Mouse (Mus musculus): ENCODE measurements around the gene Zbtb24. TPM values are rescaled to one million over a fixed set of nuclear protein-coding genes. Genes with fewer than 3 reads are reported as not detected.
"Not testable (repeated sequence)": the region's sequence is repeated elsewhere in the genome, so short reads cannot be mapped to it uniquely, and the experiment has no call there.

Zbtb24 gene
- polyA plus RNA-seq, 1 experiment from 2014 or later: 18.6 TPM

- 35% methylated on average over 8 of the region's 8 CpGs for WGBS
- H3K36me3 ChIP-seq: peaks cover 45% of the 10 kb centered on the region
- DNase-seq (ENCODE audit: low spot score): no peak
Measured at GRCm38 (mm10) chr10:41489294-41489693, 39.1 kb downstream of the Zbtb24 start.

GRCm38 (mm10) chr10:41489708-41490517 lies 39.7 kb downstream of the Zbtb24 start, which contains the start of the genes Smpd2 and Ppil6:
Gene Smpd2 (minus strand): TSS chr10:41490369.
Gene Ppil6 (plus strand): TSS chr10:41490439.
- Histone ChIP-seq H3K9me3 (no peaks in the 10 kb centered on the region), H3K4me1 (replicated peaks) (peaks cover 36% of the 10 kb centered on the region), H3K36me3 (peaks cover 39% of the 10 kb centered on the region), H3K27ac (peak within 1 kb of the TSS; percentile 93), H3K27me3 (ENCODE audit: insufficient read depth, poor library complexity, severe bottlenecking) (no peaks in the 10 kb centered on the region), H3K4me3 (peak within 1 kb of the TSS; percentile 62)
- WGBS: 1% methylated on average over 50 of the region's 50 CpGs
- peak; percentile 98 for DNase-seq (ENCODE audit: low spot score)

More at GRCm38 (mm10) chr10:41489294-41489693, 39.1 kb downstream of the Zbtb24 start:
- H3K27ac ChIP-seq: peak overlapping the region; percentile 93
- H3K9me3 ChIP-seq: no peaks in the 10 kb centered on the region
- peaks cover 36% of the 10 kb centered on the region for H3K4me1 ChIP-seq (replicated peaks)
- peak overlapping the region; percentile 62 for H3K4me3 ChIP-seq
- H3K27me3 ChIP-seq (ENCODE audit: insufficient read depth, poor library complexity, severe bottlenecking): no peaks in the 10 kb centered on the region

GRCm38 (mm10) chr10:41490518-41490873 lies 40.3 kb downstream of the Zbtb24 start:
- H3K9me3 ChIP-seq: no peaks in the 10 kb centered on the region
- peak overlapping the region; percentile 62 for H3K4me3 ChIP-seq
- 1% methylated on average over 29 of the region's 29 CpGs for WGBS
- peaks cover 33% of the 10 kb centered on the region for H3K36me3 ChIP-seq
- DNase-seq (ENCODE audit: low spot score): no peak
- peaks cover 36% of the 10 kb centered on the region for H3K4me1 ChIP-seq (replicated peaks)
- peak overlapping the region; percentile 93 for H3K27ac ChIP-seq
- H3K27me3 ChIP-seq (ENCODE audit: insufficient read depth, poor library complexity, severe bottlenecking): no peaks in the 10 kb centered on the region

GRCm38 (mm10) chr10:41491111-41491510 lies 40.9 kb downstream of the Zbtb24 start:
- Histone ChIP-seq H3K4me1 (replicated peaks) (peaks cover 36% of the 10 kb centered on the region), H3K9me3 (no peaks in the 10 kb centered on the region), H3K36me3 (peaks cover 27% of the 10 kb centered on the region), H3K27ac (no peak overlapping the region), H3K27me3 (ENCODE audit: insufficient read depth, poor library complexity, severe bottlenecking) (no peaks in the 10 kb centered on the region), H3K4me3 (no peak overlapping the region; the same call in 1 of the 2 replicates)
- 50% methylated on average over 4 of the region's 4 CpGs for WGBS
- no peak for DNase-seq (ENCODE audit: low spot score)

- DNase-seq (ENCODE audit: low spot score): no peak
- no peaks in the 10 kb centered on the region for H3K36me3 ChIP-seq
- H3K4me3 ChIP-seq: no peak overlapping the region
- no peak overlapping the region for H3K27ac ChIP-seq
- H3K4me1 ChIP-seq (replicated peaks): no peaks in the 10 kb centered on the region
- no peaks in the 10 kb centered on the region for H3K9me3 ChIP-seq
- WGBS: 72% methylated on average over 4 of the region's 4 CpGs
- H3K27me3 ChIP-seq (ENCODE audit: insufficient read depth, poor library complexity, severe bottlenecking): no peaks in the 10 kb centered on the region
Measured at GRCm38 (mm10) chr10:41500941-41501340, 50.8 kb downstream of the Zbtb24 start.

GRCm38 (mm10) chr10:41504996-41505395 lies 54.8 kb downstream of the Zbtb24 start:
- H3K27me3 ChIP-seq (ENCODE audit: insufficient read depth, poor library complexity, severe bottlenecking): no peaks in the 10 kb centered on the region
- H3K36me3 ChIP-seq: no peaks in the 10 kb centered on the region
- no peak overlapping the region for H3K27ac ChIP-seq
- no peaks in the 10 kb centered on the region for H3K4me1 ChIP-seq (replicated peaks)
- H3K9me3 ChIP-seq: no peaks in the 10 kb centered on the region
- DNase-seq (ENCODE audit: low spot score): no peak
- 92% methylated on average over 1 of the region's 1 CpGs for WGBS
- H3K4me3 ChIP-seq: no peak overlapping the region

GRCm38 (mm10) chr10:41505446-41505845 lies 55.3 kb downstream of the Zbtb24 start:
- not testable (repeated sequence) for H3K36me3 ChIP-seq; H3K9me3 ChIP-seq; H3K4me1 ChIP-seq (replicated peaks); H3K27me3 ChIP-seq (ENCODE audit: insufficient read depth, poor library complexity, severe bottlenecking); H3K4me3 ChIP-seq; H3K27ac ChIP-seq
- WGBS: 3% methylated on average over 3 of the region's 3 CpGs
- DNase-seq (ENCODE audit: low spot score): peak; percentile 63

GRCm38 (mm10) chr10:41509160-41509559 lies 59.0 kb downstream of the Zbtb24 start:
- DNase-seq (ENCODE audit: low spot score): no peak
- no peaks in the 10 kb centered on the region for H3K27me3 ChIP-seq (ENCODE audit: insufficient read depth, poor library complexity, severe bottlenecking)
- no peaks in the 10 kb centered on the region for H3K9me3 ChIP-seq
- no peak overlapping the region for H3K4me3 ChIP-seq
- 31% methylated on average over 2 of the region's 2 CpGs for WGBS
- no peaks in the 10 kb centered on the region for H3K36me3 ChIP-seq
- no peak overlapping the region for H3K27ac ChIP-seq
- no peaks in the 10 kb centered on the region for H3K4me1 ChIP-seq (replicated peaks)

GRCm38 (mm10) chr10:41514301-41514700 lies 64.1 kb downstream of the Zbtb24 start:
- no peaks in the 10 kb centered on the region for H3K27me3 ChIP-seq (ENCODE audit: insufficient read depth, poor library complexity, severe bottlenecking)
- no peak overlapping the region for H3K27ac ChIP-seq
- H3K36me3 ChIP-seq: no peaks in the 10 kb centered on the region
- no peaks in the 10 kb centered on the region for H3K9me3 ChIP-seq
- no peak overlapping the region for H3K4me3 ChIP-seq
- WGBS: 78% methylated on average over 4 of the region's 4 CpGs
- no peak for DNase-seq (ENCODE audit: low spot score)
- peaks cover 5% of the 10 kb centered on the region; the same call in 1 of the 2 replicates for H3K4me1 ChIP-seq (replicated peaks)

- no peak overlapping the region for H3K27ac ChIP-seq
- H3K36me3 ChIP-seq: no peaks in the 10 kb centered on the region
- DNase-seq (ENCODE audit: low spot score): no peak
- peaks cover 5% of the 10 kb centered on the region; the same call in 1 of the 2 replicates for H3K4me1 ChIP-seq (replicated peaks)
- H3K4me3 ChIP-seq: no peak overlapping the region
- no peaks in the 10 kb centered on the region for H3K9me3 ChIP-seq
- no peaks in the 10 kb centered on the region for H3K27me3 ChIP-seq (ENCODE audit: insufficient read depth, poor library complexity, severe bottlenecking)
Measured at GRCm38 (mm10) chr10:41514921-41515320, 64.7 kb downstream of the Zbtb24 start.

Other genes with a start within 250 kb of the Zbtb24 start
- 18.8 and 19.6 TPM in 2 replicates for gene Fig4, start 147.1 kb upstream of the Zbtb24 start, polyA plus RNA-seq (2016; fragmentation: Nextera tagmentation; extraction: Ambion mirVana)
- gene Ak9, start 146.4 kb upstream of the Zbtb24 start, polyA plus RNA-seq (2016; fragmentation: Nextera tagmentation; extraction: Ambion mirVana): 0.16 and 0.34 TPM in 2 replicates
- 48.1 and 51.3 TPM in 2 replicates for gene Mical1, start 25.9 kb downstream of the Zbtb24 start, polyA plus RNA-seq (2016; fragmentation: Nextera tagmentation; extraction: Ambion mirVana)
- 57.8 and 59.7 TPM in 2 replicates for gene Smpd2, start 40.0 kb downstream of the Zbtb24 start, polyA plus RNA-seq (2016; fragmentation: Nextera tagmentation; extraction: Ambion mirVana)
- 1.1 and 1.2 TPM in 2 replicates for gene Ppil6, start 40.1 kb downstream of the Zbtb24 start, polyA plus RNA-seq (2016; fragmentation: Nextera tagmentation; extraction: Ambion mirVana)
- 87.6 and 110 TPM in 2 replicates for gene Cd164, start 69.0 kb downstream of the Zbtb24 start, polyA plus RNA-seq (2016; fragmentation: Nextera tagmentation; extraction: Ambion mirVana)